Mouse (Mus musculus) monocyte, adult 5-6 weeks (primary cell): ENCODE data around the gene Sh2b1. TPM values are rescaled to one million over a fixed set of nuclear protein-coding genes. Genes with fewer than 3 reads are reported as not detected.

Experiments used
- ATAC-seq: fragments of 153-309, 156-312 bp; replicated peaks from 2 replicates; pipeline ENCODE4 v1.8.0; 2017; ENCODE audit warnings: mild to moderate bottlenecking; ENCODE audit not compliant: low TSS enrichment, insufficient number of reproducible peaks, severe bottlenecking, poor library complexity, low FRiP score
- total RNA-seq: library from RNA; stranded (forward); fragments of 200-1000, 200-491, 200-594 nt; gene quantifications from 3 replicates; pipeline ENCODE4 v1.2.3, GENCODE M21; 2017

The Sh2b1 gene
- total RNA-seq, 1 experiment from 2014 or later = 15.4 TPM

DNA sequence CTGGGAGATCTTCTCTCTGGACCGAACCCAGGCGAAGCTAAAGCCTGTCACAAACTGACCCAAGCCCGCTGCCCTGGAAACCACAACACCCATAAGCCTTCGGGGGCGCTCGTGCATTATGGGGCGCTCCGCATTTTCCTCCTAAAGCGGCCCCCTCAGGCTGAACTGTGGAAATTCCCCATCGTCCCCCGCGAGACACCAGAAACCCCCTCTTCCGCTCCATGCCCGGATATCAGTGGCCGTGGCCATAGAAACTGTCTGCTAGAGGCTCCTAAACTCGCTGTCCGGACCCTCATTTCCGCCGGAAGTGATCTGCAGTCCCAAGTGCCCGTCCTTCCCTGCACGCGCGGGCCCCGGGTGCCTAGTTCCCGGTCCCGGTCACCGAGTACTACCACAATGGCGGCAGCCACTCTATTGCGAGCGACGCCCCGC is 11.8 kb upstream of the Sh2b1 start, which contains the start of gene Tufm:
TSS of gene Tufm (plus strand) at position 310 of the 432 bp plus-strand sequence.
- peak; percentile 91 for ATAC-seq

GRCm38 (mm10) chr7:126482392-126482871 is 7.2 kb upstream of the Sh2b1 start:
- peak; percentile 79 for ATAC-seq

DNA sequence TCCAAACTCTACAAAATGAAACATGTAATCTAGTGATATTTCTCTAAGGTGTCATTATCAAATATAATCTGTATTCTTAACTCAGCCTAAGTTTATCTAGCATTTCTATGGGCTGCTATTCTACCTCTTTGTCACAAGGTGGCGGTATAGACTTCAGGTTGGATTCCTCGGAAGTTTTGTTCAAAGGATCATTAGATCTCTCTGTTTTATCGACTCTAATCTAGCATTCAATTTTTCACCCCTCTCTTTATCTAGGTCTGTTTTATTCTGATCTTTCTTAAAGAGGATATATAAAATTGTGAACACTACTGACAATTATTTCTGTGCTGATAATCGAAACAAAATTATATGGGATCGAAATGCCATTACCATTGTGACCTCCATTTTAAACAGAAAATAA is 6.5 kb upstream of the Sh2b1 start:
- no peak for ATAC-seq

DNA sequence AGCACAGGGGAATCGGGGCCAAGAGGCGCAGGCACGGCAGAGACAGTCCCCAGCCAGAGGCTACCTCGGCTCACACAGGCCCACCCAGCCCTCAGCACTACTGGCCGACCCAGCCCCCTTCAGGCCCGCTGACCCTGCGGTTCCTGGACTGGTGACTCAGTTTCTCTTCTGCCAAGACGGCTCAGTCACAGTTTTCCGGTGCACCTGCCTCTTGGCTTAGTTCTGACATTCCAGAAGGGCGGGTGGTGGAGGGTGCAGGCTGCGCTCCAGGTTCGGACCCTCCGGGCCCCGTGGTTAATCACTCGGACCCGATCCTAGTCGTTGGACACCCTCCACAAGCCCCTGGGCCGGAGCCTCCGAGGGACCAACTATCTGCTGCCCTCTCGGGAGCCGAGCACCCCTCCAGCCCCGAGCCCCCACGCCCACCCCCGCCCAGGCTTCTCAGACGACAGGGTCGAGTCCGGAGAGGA is 703 bp downstream of the Sh2b1 start:
- no peak for ATAC-seq

DNA sequence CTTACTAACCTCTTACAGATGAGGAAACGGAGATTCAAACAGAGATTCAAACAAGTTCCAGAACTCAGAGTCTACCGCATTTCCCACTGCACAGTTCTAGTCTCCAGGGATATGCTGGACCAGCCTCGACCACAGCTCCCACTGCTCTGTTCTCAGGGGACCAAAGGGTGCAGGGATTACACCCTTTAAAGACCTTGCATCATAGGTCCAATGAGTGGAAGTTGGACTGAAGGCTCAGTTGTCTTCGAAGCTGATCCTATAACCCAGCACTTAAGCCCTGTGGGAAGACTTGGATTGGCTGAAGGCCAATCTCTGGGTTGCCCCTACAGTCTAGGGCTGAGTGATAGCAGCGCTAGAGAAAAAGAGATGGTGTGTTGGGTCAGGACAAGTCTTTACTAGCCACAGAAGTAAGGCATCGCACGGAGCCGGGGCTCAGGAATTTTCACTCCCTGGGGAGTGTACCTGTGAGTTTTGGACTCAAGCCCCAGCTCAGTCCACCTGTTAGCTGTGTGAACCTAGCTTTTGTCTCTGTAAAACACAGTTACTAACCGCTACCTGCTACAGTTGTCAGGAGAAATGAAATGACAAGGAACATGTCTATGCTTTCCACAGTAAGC is 1.6 kb downstream of the Sh2b1 start:
- ATAC-seq = no peak

GRCm38 (mm10) chr7:126472713-126473112 is 2.5 kb downstream of the Sh2b1 start:
- ATAC-seq = no peak

DNA sequence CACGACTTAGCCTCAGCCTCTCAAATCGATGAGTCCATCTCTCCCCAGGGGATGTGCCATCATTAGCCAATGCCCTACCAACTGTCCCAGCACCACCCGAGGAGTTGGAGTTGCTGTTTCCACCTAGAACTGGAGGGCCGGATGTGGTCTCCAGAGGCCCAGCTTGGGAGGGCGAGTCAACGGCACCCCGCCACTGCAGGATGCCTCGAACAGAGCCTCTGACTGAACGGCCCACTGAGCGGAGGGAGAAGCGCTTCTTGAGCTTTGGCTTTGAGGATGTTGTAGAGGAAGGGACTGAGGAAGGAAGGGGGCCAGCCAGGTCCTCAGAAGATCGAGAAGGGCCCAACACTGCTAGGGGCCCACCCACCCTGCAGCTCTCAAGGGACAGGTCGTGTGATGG is 2.9 kb downstream of the Sh2b1 start:
- no peak for ATAC-seq

GRCm38 (mm10) chr7:126471853-126472252 is 3.4 kb downstream of the Sh2b1 start:
- no peak for ATAC-seq

GRCm38 (mm10) chr7:126471361-126471760 is 3.9 kb downstream of the Sh2b1 start:
- no peak for ATAC-seq

DNA sequence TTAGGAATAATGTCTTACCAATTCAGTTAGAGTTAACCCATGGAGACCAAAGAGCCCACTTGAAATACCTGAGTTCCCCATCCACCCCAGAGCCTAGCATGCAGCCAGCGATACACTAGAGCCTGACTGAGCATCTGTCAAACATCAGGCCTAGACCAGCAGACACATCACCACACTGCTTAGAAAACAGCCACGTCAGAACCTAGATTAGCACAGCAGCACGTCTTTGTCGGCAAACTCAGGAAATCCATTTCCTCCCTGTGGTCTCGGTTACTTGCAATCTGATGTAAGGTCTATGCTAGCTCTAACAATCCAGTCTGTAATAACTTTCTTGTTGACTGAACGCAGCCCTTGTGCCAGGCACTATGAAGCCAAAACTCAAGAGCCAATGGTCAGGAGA is 5.1 kb downstream of the Sh2b1 start:
- peak; percentile 34; the same call in 1 of the 2 replicates for ATAC-seq

GRCm38 (mm10) chr7:126467834-126468627 is 7.2 kb downstream of the Sh2b1 start:
- ATAC-seq = no peak

- ATAC-seq = no peak
Measured at GRCm38 (mm10) chr7:126467271-126467670, 8.0 kb downstream of the Sh2b1 start.

GRCm38 (mm10) chr7:126466707-126467106 is 8.5 kb downstream of the Sh2b1 start:
- ATAC-seq = no peak

DNA sequence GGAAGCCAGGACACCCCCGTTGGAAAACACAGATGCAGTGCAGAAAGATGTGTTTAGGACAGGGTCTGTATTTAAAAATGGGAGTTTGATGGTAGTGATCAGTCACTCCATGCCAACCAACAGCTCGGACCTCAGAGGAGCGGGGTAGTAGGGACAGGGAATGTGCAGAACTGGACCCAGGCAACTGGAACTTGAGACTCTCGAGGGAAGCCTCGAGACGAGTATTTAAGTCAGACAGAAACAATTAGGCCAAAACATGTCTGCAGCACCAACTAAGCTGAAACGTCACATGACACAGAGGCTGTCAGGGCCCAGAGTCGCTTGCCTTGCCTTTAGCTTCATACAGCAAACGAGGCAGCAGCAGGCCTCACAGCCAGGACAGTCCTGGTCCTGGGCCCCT is 9.1 kb downstream of the Sh2b1 start:
- no peak for ATAC-seq

DNA sequence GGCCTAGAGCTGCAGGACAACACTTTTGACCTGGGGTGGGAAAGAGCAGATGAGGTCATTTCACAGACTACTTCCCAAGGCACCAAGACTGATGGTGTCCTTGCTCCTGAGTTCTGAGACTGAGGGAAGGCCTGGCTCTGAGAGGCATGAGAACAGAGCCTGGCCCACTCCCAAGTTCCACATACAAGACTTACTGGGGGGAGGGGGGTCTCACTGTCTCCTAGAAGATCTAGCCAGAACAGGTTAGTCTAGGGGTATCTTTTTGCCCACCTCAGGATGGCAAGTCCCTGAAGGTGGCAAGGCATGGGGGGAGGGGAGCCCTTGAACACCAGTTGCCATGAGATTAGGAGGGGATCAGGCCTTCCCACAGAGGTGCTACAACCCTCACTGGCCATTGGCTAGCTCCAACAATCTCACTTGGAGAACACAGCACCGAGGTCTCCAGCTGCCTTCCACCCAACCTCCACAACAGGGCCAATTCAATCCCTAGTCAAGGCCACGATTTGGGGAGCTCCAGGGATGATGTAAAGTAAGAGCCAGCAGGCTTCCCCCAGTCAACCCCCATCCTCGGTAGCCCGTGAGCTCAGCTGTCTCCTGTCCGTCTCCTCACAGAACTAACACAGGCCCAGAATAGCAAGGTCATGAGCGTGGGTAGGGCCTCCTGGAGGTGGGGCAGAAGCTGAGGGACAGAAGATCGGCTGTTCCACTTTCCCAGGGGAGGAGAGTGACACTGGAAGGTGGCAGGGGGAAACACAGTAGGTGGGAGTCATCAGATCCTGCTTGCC is 9.8 kb downstream of the Sh2b1 start:
- no peak for ATAC-seq

- no peak for ATAC-seq
Measured at GRCm38 (mm10) chr7:126464836-126465235, 10.4 kb downstream of the Sh2b1 start.

GRCm38 (mm10) chr7:126464121-126464520 is 11.1 kb downstream of the Sh2b1 start:
- peak; percentile 25; the same call in 1 of the 2 replicates for ATAC-seq

- no peak for ATAC-seq
Measured at GRCm38 (mm10) chr7:126463547-126463946, 11.7 kb downstream of the Sh2b1 start.

DNA sequence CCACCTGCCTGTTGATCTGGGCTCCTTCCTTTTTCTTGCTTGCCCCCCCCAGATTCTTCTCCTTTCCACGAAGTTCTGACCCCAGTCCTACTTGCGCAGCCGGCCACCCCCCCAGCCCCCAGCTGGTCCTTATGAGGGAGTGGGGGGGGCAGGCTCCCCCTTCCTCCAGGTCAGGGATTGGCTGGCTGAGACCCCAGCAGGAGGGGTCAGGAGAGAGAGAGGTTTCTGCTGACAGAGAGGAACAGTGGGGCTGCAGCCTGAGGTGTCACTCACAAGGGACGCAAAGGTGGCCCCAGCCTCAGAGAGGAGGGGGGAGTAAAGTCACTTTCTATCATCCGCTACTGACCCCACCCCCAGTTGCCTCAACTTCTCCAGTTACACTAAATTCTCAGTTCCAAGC is 12.2 kb downstream of the Sh2b1 start, which contains the start of gene Atp2a1:
TSS of gene Atp2a1 (minus strand) at position 105 of the 400 bp plus-strand sequence.
- no peak for ATAC-seq
